Mouse (Mus musculus): ENCODE results near the gene Vkorc1l1.

- TF ChIP-seq CTCF (IDR thresholded peaks at IDR 0.05; ENCODE audit: low read depth, low read length) (no peak), GATA1 (IDR thresholded peaks at IDR 0.05; ENCODE audit: borderline replicate concordance, low read length) (no peak)
Observed at GRCm38 (mm10) chr5:130003229-130003628, 61.5 kb downstream of the Vkorc1l1 start.

All from G1E (cell line).